Mouse (Mus musculus) gastrocnemius, postnatal 4 days (tissue): ENCODE measurements at regions not wholly inside any gene's neighbourhood (a gene's known extent, or its start where the extent isn't known, plus 50 kb on each side); places are given as distances from the start of the nearest gene placed in this dataset.

Source experiments
- DNase-seq, 2 experiments: peaks; one replicate each; pipeline ENCODE4 v3.0.0; 2021 to 2022; ENCODE audit warnings: low spot score in 2 of 2, mixed read lengths in 2 of 2

DNA sequence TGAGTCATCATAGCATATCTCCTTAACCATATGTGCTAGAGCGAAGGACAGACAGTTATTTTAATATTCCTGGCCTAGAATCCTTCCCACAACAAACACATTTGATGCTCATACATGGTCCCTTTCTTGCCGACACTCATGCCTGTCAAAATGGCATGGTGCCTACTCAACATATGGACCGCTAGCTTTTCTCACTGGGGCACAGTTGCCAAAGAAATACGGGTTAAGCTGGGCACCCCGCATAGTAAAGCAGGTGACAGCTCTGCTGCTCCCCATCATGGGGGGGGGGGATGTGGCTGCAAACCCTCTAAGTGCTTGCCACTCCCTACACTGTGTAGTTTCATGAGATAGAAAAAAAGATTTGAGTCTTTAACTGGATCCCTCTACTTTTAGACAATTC lies 90.7 kb upstream of the Galnt5 start:
- no peak for DNase-seq

DNA sequence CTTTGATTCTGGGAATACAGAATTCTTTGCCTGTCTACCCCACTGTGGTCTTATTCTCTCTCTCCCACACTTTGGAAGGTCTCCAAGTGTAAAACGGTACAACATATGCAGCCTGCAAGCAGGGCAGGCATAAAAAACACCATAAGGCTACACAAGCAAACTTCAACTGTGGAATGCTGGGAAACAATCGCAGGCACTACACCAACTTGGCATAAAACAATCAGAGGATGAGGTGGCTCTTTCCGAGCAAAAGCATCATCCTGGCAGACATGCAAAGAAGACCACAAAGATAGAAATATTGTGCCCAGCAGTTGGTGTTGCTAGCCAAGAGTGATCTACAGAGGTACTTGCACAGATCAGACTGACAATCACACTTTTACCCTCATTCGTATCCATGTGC lies 88.0 kb upstream of the Galnt5 start:
- no peak for DNase-seq

DNA sequence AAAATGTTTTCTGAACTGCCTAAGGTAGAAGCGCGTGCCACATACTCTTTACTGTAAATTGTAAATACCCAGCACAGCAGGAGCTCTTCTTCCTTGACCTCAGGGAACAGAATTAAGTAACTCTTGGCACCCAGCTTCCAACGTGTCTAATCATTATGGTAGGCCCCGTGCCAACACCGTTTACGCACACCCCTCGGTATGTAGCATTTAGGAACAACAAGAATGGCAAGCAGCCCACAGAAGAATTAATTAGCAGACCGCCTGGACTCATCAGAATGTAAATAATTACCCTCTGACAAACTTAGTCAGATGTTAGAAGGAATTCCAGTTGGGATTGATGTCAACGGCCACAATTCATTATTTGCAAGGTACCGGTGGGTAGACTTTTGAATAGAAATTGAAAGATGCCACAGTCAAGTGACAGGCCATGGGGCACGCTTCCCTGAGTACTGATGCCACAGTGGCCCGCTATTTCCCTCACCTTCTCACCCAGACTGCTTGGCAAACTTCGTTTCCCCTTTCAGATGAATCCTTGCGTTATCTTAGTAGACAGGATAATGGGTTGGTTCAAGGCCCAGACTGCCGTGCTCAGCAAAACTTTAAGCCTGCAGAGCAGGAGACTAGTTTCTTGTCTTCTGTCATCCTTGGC lies 81.2 kb upstream of the Galnt5 start:
- no peak for DNase-seq

- no peak for DNase-seq
Observed at GRCm38 (mm10) chr2:57917721-57918120, 80.0 kb upstream of the Galnt5 start.

DNA sequence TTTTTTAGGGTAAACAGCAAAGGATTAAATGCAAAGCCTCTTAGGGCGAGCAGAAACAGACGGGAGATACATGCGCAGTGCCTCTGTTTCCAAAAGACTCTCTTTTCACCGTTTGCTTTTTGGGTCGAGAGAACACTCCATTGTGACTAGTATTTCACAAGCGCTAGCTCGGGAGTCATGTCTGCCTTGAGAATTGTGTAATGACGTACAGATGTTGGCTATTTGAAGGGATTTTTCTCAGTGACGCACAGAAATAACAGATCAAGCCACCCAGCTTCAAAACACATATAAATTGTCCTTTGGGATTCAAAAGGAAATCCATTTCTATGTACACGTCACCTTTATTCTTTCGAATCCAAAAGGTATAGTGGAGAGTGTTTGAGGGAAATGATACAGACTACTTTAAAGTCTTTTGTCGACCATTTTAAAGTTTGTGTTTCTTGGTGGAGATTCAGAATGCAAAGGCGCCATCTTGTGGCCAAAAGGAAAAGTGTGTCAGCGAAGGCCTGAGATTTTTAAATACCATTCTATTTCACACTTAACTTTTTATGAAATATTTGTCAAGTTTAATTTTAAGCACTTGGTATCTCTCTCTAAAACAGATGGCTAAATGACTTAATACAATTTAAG lies 78.5 kb upstream of the Galnt5 start:
- peak; percentile 20 to 29 for DNase-seq

DNA sequence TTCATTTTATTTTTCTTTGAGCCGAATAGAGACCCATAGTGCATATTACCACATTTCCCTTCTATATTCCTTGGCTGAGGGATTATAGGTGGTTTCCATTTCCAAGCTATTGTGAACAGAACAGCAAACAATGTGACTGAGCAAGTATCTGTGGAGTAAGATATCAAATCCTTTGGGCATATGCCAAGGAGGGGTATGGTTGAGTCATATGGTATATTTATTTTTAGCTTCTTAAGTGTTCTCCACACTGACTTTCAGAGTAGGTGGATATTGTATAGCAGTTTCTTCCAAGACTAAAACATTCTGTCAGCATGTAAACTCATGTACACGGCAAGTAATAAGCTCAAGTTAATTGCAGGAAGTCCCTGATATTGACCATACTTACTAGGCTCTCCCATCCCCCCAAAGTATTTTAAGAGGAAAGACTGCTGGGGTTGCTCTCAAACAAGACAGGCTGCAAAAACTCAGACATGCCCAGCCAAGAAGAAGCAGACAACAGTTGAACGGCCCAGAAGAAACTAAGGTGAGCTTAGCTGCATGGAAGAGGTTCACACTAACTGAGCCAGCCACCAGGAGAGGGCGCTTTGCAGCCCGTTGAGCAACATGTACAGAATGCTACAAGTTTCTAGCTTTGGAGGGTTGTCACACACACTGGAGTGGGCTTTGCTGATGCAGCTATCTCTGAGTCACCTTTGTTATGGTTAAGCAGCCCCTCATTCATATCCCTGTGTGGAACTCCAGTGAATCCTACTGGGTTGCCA lies 63.4 kb upstream of the Galnt5 start:
- DNase-seq, result no peak
